Mouse (Mus musculus): ENCODE measurements around the gene Rprd2.
A peak's percentile ranks its signal among the peaks of the same experiment; 100 is the strongest.

DNA sequence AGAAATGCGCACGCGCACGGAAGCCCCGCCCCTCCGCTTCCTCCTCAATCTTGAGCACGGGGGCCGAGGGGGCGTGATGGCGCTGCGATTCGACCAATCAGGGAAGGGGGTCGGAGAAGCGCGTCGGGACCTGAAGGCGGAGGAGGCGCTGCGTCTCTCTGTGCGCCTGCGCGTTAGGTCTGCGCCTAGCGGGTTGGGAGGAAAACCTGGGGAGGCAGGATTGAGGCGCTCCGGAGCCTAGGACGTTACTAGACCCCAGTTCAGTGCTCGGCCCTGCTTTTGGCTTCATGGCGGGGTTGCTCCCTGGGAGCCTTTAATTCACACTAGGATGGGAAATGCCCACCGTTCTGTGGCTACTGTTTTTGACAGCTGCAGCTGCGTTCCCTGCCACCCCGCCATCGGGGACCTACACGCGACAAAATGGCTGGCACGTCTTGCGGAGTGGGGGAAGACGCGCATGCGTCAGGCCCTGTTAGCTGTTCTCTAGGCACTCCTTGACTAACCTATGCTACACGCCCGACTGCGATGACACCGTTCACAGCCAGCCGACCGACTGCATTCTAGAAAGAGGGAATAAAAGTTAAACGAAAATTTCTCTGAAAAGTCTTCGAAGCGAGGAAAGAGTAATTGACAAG is 805 bp upstream of the Rprd2 start:
- TF ChIP-seq MAX (IDR thresholded peaks at IDR 0.05; ENCODE audit: low read depth) (no peak), MYOD1 (IDR thresholded peaks at IDR 0.05; ENCODE audit: control insufficient read depth in 1 of 3, insufficient read length in 2 of 3, low read depth in 2 of 3) (peak in 2 of 3 experiments; percentile 18 to 72), SRF (IDR thresholded peaks at IDR 0.05; ENCODE audit: control insufficient read depth, insufficient read length, low read depth) (no peak), TCF12 (IDR thresholded peaks at IDR 0.05; ENCODE audit: insufficient read depth, poor library complexity, severe bottlenecking) (no peak), POLR2A (IDR thresholded peaks at IDR 0.05; ENCODE audit: insufficient read length, low read depth) (peak; percentile 75), USF1 (IDR thresholded peaks at IDR 0.05; ENCODE audit: low read depth) (no peak), POLR2AphosphoS2 (IDR thresholded peaks at IDR 0.05; ENCODE audit: insufficient read length, low read depth) (peak; percentile 78), E2F4 (IDR thresholded peaks at IDR 0.05; ENCODE audit: insufficient read depth) (no peak), CEBPB (IDR thresholded peaks at IDR 0.05; ENCODE audit: insufficient read depth, poor library complexity, severe bottlenecking) (no peak), MYOG (IDR thresholded peaks at IDR 0.05; ENCODE audit: control insufficient read depth in 1 of 3, insufficient read depth in 1 of 3, insufficient read length in 2 of 3, low read depth in 2 of 3) (peak in 2 of 3 experiments; percentile 19 to 21)
